Mouse (Mus musculus): ENCODE data around the gene Samd8. TPM values are rescaled to one million over a fixed set of nuclear protein-coding genes. Genes with fewer than 3 reads are reported as not detected.

The Samd8 gene
- polyA plus RNA-seq, 1 experiment from 2014 or later: 9.9 TPM

DNA sequence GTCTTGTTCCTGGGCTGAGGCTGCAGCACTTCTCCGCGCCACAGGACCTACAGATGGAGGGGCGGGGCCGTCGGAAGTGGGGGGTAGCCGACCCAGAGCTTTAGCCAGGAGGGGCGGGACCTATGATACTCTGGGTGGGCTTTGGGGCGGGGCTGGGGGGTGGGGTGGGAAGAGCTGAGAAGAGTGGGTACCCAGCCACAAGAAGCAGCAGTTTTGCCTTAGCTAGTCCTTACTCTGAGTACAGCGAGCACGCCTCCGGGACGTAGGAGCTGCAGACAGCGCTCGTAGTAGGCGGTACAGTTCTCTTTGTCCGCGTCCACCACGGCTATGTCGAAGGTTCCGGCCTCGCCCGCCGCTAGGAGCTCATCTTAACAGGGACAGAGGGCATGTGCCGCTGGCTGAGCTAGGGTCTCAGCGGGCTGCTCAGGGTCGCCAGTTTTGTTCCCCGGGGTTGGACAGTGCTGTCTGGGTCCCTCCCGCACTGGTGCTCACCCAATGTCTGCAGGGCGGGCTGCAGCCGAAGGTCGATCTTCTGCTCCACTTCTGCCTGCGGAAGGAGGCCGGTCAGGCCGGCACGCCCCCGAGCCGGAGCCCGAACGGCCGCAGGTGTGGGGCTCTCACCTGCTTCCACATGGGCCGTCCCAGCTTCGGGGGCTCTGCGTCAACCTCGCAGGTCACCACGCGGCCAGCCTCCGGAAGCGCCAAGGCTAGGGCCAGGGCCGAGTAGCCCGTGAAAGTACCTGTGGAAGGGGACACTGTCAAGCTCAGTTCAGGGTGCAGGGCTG is 97.2 kb downstream of the Samd8 start:
- H3K9ac ChIP-seq: peak overlapping the region; percentile 63
- H3K4me1 ChIP-seq (ENCODE audit: insufficient read depth): peaks cover 14% of the 10 kb centered on the region
- WGBS: under 1% methylated on average over 50 of the region's 50 CpGs
- peak overlapping the region; percentile 69 for H3K4me3 ChIP-seq (ENCODE audit: low read depth, low read length)
- TF ChIP-seq CTCF (IDR thresholded peaks at IDR 0.05; ENCODE audit: low read depth): 0 out of 2 replicates have a peak, but pooled peaks have one; percentile 16
- peaks cover 45% of the 10 kb centered on the region for H3K36me3 ChIP-seq (ENCODE audit: insufficient read depth)
- H3K9me3 ChIP-seq (ENCODE audit: low read depth, low read length): no peaks in the 10 kb centered on the region
- H3K4me2 ChIP-seq: peak overlapping the region; percentile 100
- peak; percentile 71 for ATAC-seq (ENCODE audit: insufficient read depth)
- H3K27ac ChIP-seq (ENCODE audit: low read depth): peak overlapping the region; percentile 79
- no peaks in the 10 kb centered on the region for H3K27me3 ChIP-seq (ENCODE audit: insufficient read depth, low read length)
- peak; percentile 88 for DNase-seq

Other genes starting within 250 kb of the Samd8 start
- not detected in 2 replicates for gene Dupd1, start 36.0 kb upstream of the Samd8 start, polyA plus RNA-seq (2014; fragmentation: Nextera tagmentation; extraction: Ambion mirVana)
- not detected in 2 replicates for gene Dusp13, start 650 bp downstream of the Samd8 start, polyA plus RNA-seq (2014; fragmentation: Nextera tagmentation; extraction: Ambion mirVana)
- 274 and 278 TPM in 2 replicates for gene Vdac2, start 74.7 kb downstream of the Samd8 start, polyA plus RNA-seq (2014; fragmentation: Nextera tagmentation; extraction: Ambion mirVana)
- gene Comtd1, start 98.4 kb downstream of the Samd8 start, polyA plus RNA-seq (2014; fragmentation: Nextera tagmentation; extraction: Ambion mirVana): 15.4 and 17.0 TPM in 2 replicates
- 20.4 and 22.0 TPM in 2 replicates for gene Zfp503, start 239.1 kb downstream of the Samd8 start, polyA plus RNA-seq (2014; fragmentation: Nextera tagmentation; extraction: Ambion mirVana)